Mouse (Mus musculus): ENCODE results near the gene Apom. TPM values are rescaled to one million over a fixed set of nuclear protein-coding genes. Genes with fewer than 3 reads are reported as not detected.
A peak's percentile ranks its signal among the peaks of the same experiment; 100 is the strongest.

The Apom gene
- polyA plus RNA-seq, 1 experiment from 2014 or later, result 8.3 TPM

DNA sequence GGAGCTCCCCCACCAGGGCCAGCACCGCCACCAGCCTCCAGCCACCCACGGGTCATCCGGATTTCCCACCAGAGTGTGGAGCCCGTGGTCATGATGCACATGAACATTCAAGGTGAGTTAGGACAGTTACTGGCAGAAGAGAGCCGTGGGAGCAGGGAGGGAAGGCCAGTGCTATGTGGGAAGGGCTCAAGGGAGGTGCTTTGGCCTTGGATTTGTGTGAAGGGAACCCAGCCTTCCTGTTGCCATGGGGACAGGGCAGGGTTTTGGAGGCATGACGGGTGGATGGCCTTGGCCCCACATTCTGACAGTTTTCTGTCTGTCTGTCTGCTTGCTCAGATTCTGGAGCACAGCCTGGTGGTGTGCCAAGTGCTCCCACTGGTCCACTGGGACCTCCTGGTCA, 10.1 kb upstream of the Apom start:
- no peak overlapping the region for H3K27ac ChIP-seq (ENCODE audit: poor library complexity, severe bottlenecking)
- peaks cover 89% of the 10 kb centered on the region for H3K36me3 ChIP-seq
- peaks cover 7% of the 10 kb centered on the region; the same call in 1 of the 2 replicates for H3K9me3 ChIP-seq (replicated peaks)
- H3K27me3 ChIP-seq (replicated peaks), result no peaks in the 10 kb centered on the region
- H3K9ac ChIP-seq, result no peak overlapping the region
- H3K4me2 ChIP-seq, result no peak overlapping the region
- no peak overlapping the region for H3K4me3 ChIP-seq
- peaks cover 6% of the 10 kb centered on the region for H3K4me1 ChIP-seq (replicated peaks)
- 92% methylated on average over 6 of the region's 6 CpGs for WGBS
- ATAC-seq (ENCODE audit: insufficient number of reproducible peaks, low FRiP score), result no peak

GRCm38 (mm10) chr17:35140490-35140996, 8.7 kb upstream of the Apom start:
- Histone ChIP-seq H3K4me2 (no peak overlapping the region), H3K27me3 (replicated peaks) (no peaks in the 10 kb centered on the region), H3K36me3 (peaks cover 75% of the 10 kb centered on the region), H3K27ac (ENCODE audit: poor library complexity, severe bottlenecking) (no peak overlapping the region), H3K4me1 (replicated peaks) (peaks cover 15% of the 10 kb centered on the region), H3K9me3 (replicated peaks) (peaks cover 7% of the 10 kb centered on the region; the same call in 1 of the 2 replicates), H3K9ac (no peak overlapping the region), H3K4me3 (no peak overlapping the region)
- WGBS, result 69% methylated on average over 16 of the region's 16 CpGs
- no peak for ATAC-seq (ENCODE audit: insufficient number of reproducible peaks, low FRiP score)

DNA sequence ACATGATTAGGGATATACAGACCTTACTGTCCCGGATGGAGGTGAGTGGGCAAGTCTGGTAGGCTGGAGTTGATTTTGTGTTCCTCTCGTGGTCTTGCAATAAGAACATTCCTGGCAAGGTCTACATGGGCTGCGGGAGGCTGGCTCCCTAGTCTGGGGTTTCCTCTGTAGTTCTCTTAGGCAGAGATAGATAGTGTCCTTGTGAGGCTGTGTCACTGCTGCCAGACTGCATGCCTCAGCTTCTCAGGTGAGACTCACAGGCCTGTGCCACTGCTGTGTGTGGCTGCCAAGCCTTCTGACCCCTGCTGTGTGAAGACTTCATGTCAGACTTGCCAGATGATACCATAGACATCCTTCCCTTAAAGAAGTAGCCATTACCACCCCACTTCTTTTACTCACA, 7.4 kb upstream of the Apom start:
- H3K4me2 ChIP-seq, result no peak overlapping the region
- no peak overlapping the region for H3K27ac ChIP-seq (ENCODE audit: poor library complexity, severe bottlenecking)
- 90% methylated on average over 3 of the region's 3 CpGs for WGBS
- no peaks in the 10 kb centered on the region for H3K27me3 ChIP-seq (replicated peaks)
- peaks cover 7% of the 10 kb centered on the region; the same call in 1 of the 2 replicates for H3K9me3 ChIP-seq (replicated peaks)
- H3K4me1 ChIP-seq (replicated peaks), result peaks cover 15% of the 10 kb centered on the region
- 0 out of 2 replicates have a peak overlapping the region, but pooled peaks have one; percentile 14 for H3K9ac ChIP-seq
- no peak for ATAC-seq (ENCODE audit: insufficient number of reproducible peaks, low FRiP score)
- H3K4me3 ChIP-seq, result no peak overlapping the region
- H3K36me3 ChIP-seq, result peaks cover 62% of the 10 kb centered on the region

DNA sequence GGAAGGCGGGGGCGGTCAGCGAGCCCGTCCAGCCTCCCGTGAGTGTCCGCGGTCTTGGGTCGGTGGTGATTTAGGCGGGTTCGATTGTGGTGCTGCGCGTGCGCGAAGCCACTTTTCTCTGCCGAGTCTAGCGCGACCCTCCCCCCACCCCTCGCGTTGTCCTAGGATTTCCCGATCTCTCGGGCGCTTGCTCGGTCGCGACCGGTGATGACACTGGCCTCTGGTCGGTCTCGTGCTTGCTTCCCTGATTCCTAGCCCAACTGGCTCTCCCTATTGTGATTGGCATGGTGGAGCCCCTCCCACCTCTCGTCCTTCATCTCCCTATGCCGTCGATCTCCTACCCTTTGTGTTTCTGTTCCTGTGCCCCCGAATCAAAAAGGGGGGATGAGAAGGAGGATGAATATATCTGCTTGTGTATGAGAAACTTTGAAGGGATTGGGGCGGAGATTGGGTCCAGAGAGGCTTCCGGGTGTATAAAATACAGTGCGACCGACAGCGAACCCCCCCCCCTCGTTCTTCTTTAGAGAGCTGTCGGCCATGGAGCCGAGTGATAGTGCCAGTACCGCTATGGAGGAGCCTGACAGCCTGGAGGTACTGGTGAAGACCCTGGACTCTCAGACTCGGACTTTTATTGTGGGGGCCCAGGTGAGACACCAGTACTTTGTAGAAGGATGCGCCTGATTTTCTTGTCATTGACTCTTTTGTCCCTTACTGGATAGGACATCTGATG, 3.9 kb upstream of the Apom start:
- ATAC-seq (ENCODE audit: insufficient number of reproducible peaks, low FRiP score), result peak; percentile 65
- Histone ChIP-seq H3K4me2 (peak overlapping the region; percentile 94), H3K27ac (ENCODE audit: poor library complexity, severe bottlenecking) (peak overlapping the region; percentile 97), H3K4me1 (replicated peaks) (peaks cover 15% of the 10 kb centered on the region), H3K36me3 (peaks cover 27% of the 10 kb centered on the region), H3K9me3 (replicated peaks) (no peaks in the 10 kb centered on the region), H3K27me3 (replicated peaks) (no peaks in the 10 kb centered on the region), H3K4me3 (peak overlapping the region; percentile 87), H3K9ac (peak overlapping the region; percentile 88)
- under 1% methylated on average over 43 of the region's 43 CpGs for WGBS

DNA sequence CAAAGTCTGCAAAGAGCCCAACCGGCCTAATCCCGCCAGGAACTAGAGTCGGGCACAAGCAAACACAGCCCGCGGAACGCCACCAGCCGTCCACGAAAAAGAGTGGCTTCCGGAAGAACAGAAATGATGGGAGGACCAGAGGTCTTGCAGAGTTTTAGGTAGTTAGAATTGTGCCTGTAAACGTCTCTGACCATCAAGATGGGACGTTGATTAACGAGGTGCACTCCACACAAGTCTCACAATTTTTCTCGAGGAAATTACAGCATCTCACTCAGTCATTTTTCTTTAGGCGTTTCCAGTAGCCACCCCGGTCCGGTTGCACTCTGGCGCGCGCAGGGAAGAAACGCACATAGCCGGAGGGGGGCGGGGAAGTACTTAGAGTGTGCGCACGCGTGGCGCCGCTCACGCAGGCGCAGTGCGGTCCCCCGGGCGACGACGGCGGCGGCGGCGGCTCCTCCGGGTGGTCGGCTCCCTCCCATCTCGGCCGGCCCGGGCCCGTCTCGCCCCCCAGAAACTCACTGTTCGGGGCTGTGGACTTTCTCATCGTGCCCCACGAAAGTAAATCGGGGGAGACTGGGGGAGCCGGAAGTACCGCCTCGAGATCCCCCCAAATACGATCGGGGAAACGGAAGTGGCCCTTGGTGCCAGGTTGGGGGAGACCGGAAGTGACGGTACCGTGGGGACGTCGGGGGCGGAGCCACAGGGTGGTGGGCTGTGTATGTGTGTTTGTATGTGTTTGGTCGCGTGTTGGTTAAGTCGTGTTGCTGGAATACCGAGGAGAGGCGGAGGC, 3.1 kb upstream of the Apom start, which contains the start of gene Bag6:
TSS of gene Bag6 (plus strand) at position 378 of the 790 bp plus-strand sequence.
- H3K27me3 ChIP-seq (replicated peaks), result no peaks in the 10 kb centered on the region

GRCm38 (mm10) chr17:35133517-35133916, 1.7 kb upstream of the Apom start:
- no peak for ATAC-seq (ENCODE audit: insufficient number of reproducible peaks, low FRiP score)
- Histone ChIP-seq H3K4me3 (no peak overlapping the region), H3K9me3 (replicated peaks) (no peaks in the 10 kb centered on the region), H3K27me3 (replicated peaks) (no peaks in the 10 kb centered on the region), H3K9ac (no peak overlapping the region), H3K4me2 (no peak overlapping the region), H3K4me1 (replicated peaks) (peaks cover 21% of the 10 kb centered on the region), H3K27ac (ENCODE audit: poor library complexity, severe bottlenecking) (no peak overlapping the region), H3K36me3 (peaks cover 20% of the 10 kb centered on the region)
- WGBS, result 90% methylated on average over 7 of the region's 7 CpGs

More for the DNA sequence above, 3.1 kb upstream of the Apom start, which contains the start of gene Bag6:
- no peaks in the 10 kb centered on the region for H3K9me3 ChIP-seq (replicated peaks)
- H3K9ac ChIP-seq, result peak within 1 kb of the TSS; percentile 88
- WGBS, result under 1% methylated on average over 66 of the region's 66 CpGs
- H3K27ac ChIP-seq (ENCODE audit: poor library complexity, severe bottlenecking), result peak within 1 kb of the TSS; percentile 97
- ATAC-seq (ENCODE audit: insufficient number of reproducible peaks, low FRiP score), result peak; percentile 93
- H3K4me1 ChIP-seq (replicated peaks), result peaks cover 15% of the 10 kb centered on the region
- H3K4me2 ChIP-seq, result peak within 1 kb of the TSS; percentile 94
- H3K36me3 ChIP-seq, result peaks cover 24% of the 10 kb centered on the region
- H3K4me3 ChIP-seq, result peak within 1 kb of the TSS; percentile 87

DNA sequence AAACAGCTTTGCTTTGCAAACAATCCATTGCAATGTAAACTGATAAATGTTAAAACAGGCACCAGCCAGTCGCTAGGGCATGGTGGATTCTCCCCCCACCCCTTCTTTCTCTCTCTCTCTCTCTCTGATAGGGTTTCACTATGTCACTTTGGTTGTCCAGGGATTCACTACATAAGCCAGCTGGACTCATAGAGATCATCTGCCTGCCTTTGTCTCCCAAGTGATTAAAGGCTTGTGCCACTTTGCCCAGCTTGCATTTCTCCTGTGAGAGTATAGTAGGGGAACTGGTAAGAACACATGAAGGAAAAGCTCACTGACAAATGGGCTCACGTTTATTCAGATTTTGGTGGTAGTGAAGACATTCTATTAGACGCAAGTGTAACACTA, 317 bp upstream of the Apom start:
- Histone ChIP-seq H3K4me1 (replicated peaks) (peaks cover 26% of the 10 kb centered on the region), H3K9me3 (replicated peaks) (no peaks in the 10 kb centered on the region), H3K4me3 (no peak overlapping the region), H3K4me2 (no peak overlapping the region), H3K36me3 (peaks cover 22% of the 10 kb centered on the region), H3K27ac (ENCODE audit: poor library complexity, severe bottlenecking) (no peak overlapping the region), H3K27me3 (replicated peaks) (no peaks in the 10 kb centered on the region), H3K9ac (no peak overlapping the region)
- 75% methylated on average over 3 of the region's 3 CpGs for WGBS
- no peak for ATAC-seq (ENCODE audit: insufficient number of reproducible peaks, low FRiP score)

- Histone ChIP-seq H3K9me3 (replicated peaks) (no peaks in the 10 kb centered on the region), H3K4me2 (no peak overlapping the region), H3K9ac (no peak overlapping the region), H3K4me1 (replicated peaks) (peaks cover 22% of the 10 kb centered on the region), H3K36me3 (peaks cover 22% of the 10 kb centered on the region), H3K27ac (ENCODE audit: poor library complexity, severe bottlenecking) (no peak overlapping the region), H3K4me3 (no peak overlapping the region), H3K27me3 (replicated peaks) (no peaks in the 10 kb centered on the region)
- ATAC-seq (ENCODE audit: insufficient number of reproducible peaks, low FRiP score), result no peak
- WGBS, result 81% methylated on average over 8 of the region's 8 CpGs
These were observed 812 bp downstream of the Apom start for GRCm38 (mm10) chr17:35131038-35131437.

GRCm38 (mm10) chr17:35128996-35129395, 2.9 kb downstream of the Apom start:
- Histone ChIP-seq H3K4me2 (no peak overlapping the region), H3K9me3 (replicated peaks) (no peaks in the 10 kb centered on the region), H3K4me1 (replicated peaks) (peaks cover 31% of the 10 kb centered on the region), H3K4me3 (no peak overlapping the region), H3K27me3 (replicated peaks) (no peaks in the 10 kb centered on the region), H3K36me3 (peaks cover 31% of the 10 kb centered on the region), H3K27ac (ENCODE audit: poor library complexity, severe bottlenecking) (no peak overlapping the region), H3K9ac (no peak overlapping the region)
- no peak for ATAC-seq (ENCODE audit: insufficient number of reproducible peaks, low FRiP score)
- WGBS, result 62% methylated on average over 11 of the region's 11 CpGs

- H3K9me3 ChIP-seq (replicated peaks), result no peaks in the 10 kb centered on the region
- peak overlapping the region; percentile 77; the same call in 1 of the 2 replicates for H3K27ac ChIP-seq (ENCODE audit: poor library complexity, severe bottlenecking)
- peak overlapping the region; percentile 75 for H3K4me3 ChIP-seq
- peaks cover 37% of the 10 kb centered on the region for H3K4me1 ChIP-seq (replicated peaks)
- peak overlapping the region; percentile 85 for H3K9ac ChIP-seq
- peaks cover 36% of the 10 kb centered on the region for H3K36me3 ChIP-seq
- no peaks in the 10 kb centered on the region for H3K27me3 ChIP-seq (replicated peaks)
- peak overlapping the region; percentile 82 for H3K4me2 ChIP-seq
- no peak for ATAC-seq (ENCODE audit: insufficient number of reproducible peaks, low FRiP score)
- 64% methylated on average over 13 of the region's 13 CpGs for WGBS
These were observed 4.8 kb downstream of the Apom start for GRCm38 (mm10) chr17:35127017-35127416.

- H3K4me3 ChIP-seq, result peak within 1 kb of the TSS; percentile 75
- WGBS, result under 1% methylated on average over 36 of the region's 36 CpGs
- peak; percentile 69 for ATAC-seq (ENCODE audit: insufficient number of reproducible peaks, low FRiP score)
- peak within 1 kb of the TSS; percentile 82 for H3K4me2 ChIP-seq
- peak within 1 kb of the TSS; percentile 85 for H3K9ac ChIP-seq
- peak within 1 kb of the TSS; percentile 77 for H3K27ac ChIP-seq (ENCODE audit: poor library complexity, severe bottlenecking)
- no peaks in the 10 kb centered on the region for H3K27me3 ChIP-seq (replicated peaks)
- peaks cover 36% of the 10 kb centered on the region for H3K36me3 ChIP-seq
- H3K4me1 ChIP-seq (replicated peaks), result peaks cover 38% of the 10 kb centered on the region
- H3K9me3 ChIP-seq (replicated peaks), result no peaks in the 10 kb centered on the region
These were observed 5.6 kb downstream of the Apom start, which contains the start of gene D17H6S53E for GRCm38 (mm10) chr17:35126206-35126611. TSS of gene D17H6S53E (plus strand) at chr17:35126373.

Measured in heart, embryonic 12.5 days (tissue).